In the genomic region with DNA sequence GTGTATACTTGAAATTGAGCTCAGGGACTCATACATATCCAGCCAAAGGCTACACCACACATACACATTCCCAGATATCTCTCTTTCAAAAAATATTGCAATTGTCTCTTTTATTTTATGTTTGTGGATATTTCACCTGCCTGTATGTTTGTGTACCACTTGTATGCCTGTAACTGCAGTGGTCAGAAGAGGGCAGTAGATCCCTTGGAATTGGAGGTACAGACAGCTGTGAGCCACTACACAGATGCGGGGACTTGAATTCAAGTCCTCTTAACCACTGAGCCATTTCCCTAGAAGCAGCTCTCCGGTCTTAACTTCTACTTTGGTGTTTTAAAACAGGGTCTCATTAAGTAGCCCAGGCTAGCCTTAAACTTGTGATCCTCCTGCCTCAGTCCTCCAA, we compare ENCODE assay signal across 25 mouse cellular contexts. TPM values are rescaled to one million over a fixed set of nuclear protein-coding genes. Genes with fewer than 3 reads are reported as not detected.
DNase-seq lines count a peak whose midpoint lies in the region; ATAC-seq and TF ChIP-seq lines count a peak whose summit lies in the region.
"Had no signal": no experiment of that assay in that cellular context is flagged by ENCODE, and none has a peak within 500 bp of the region (broad histone marks: within the 10 kb centered on the region; RNA-seq: fewer than 3 reads in every experiment).

No protein-coding gene starts in this region.

- peak; percentile 58 for DNase-seq in CD4-positive, CD25-positive, alpha-beta regulatory T cell, adult 2 months (ENCODE audit: low read depth, low spot score)
- DNase-seq in left cerebral cortex, adult 2 months (ENCODE audit: extremely low spot score in 1 of 2, low spot score in 2 of 2) = no peak
- no peak for DNase-seq in left cerebral cortex, adult 18-20 months (ENCODE audit: low spot score in 2 of 2)
- no peak for DNase-seq in liver, postnatal 0 days
- DNase-seq in embryo, embryonic 10 days (ENCODE audit: low spot score) = no peak
- DNase-seq: cerebellum, postnatal 14 days; gastrocnemius, postnatal 10 days; heart, adult 18-20 months; heart, postnatal 4 days; kidney, postnatal 10 days; lung, adult 18-20 months; retina, postnatal 1 day; right cerebral cortex, postnatal 4 days; thymus, postnatal 14 days had no signal

- H3K27me3 ChIP-seq in liver, postnatal 0 days (ENCODE audit: insufficient read depth, low read length) = no peaks in the 10 kb centered on the region
- H3K27me3 ChIP-seq: forebrain, embryonic 12.5 days; heart, embryonic 15.5 days; hindbrain, embryonic 15.5 days; intestine, embryonic 15.5 days had no signal

- no peak overlapping the region for H3K4me3 ChIP-seq in left cerebral cortex, adult 2 months
- H3K4me3 ChIP-seq in liver, postnatal 0 days (ENCODE audit: low read depth, low read length) = no peak overlapping the region
- H3K4me3 ChIP-seq: forebrain, embryonic 12.5 days; heart, embryonic 15.5 days; hindbrain, embryonic 15.5 days; intestine, embryonic 15.5 days; limb, embryonic 10.5 days had no signal

- H3K36me3 ChIP-seq in liver, postnatal 0 days (replicated peaks; ENCODE audit: insufficient read depth, low read length) = no peaks in the 10 kb centered on the region
- H3K36me3 ChIP-seq: forebrain, embryonic 12.5 days; heart, embryonic 15.5 days; hindbrain, embryonic 15.5 days; intestine, embryonic 15.5 days; limb, embryonic 10.5 days had no signal

- H3K4me2 ChIP-seq in liver, postnatal 0 days (ENCODE audit: low read depth, low read length) = no peak overlapping the region
- H3K4me2 ChIP-seq: forebrain, embryonic 12.5 days; heart, embryonic 15.5 days; hindbrain, embryonic 15.5 days; intestine, embryonic 15.5 days; midbrain, embryonic 11.5 days had no signal

- no peak for ATAC-seq in CD4-positive, CD25-positive, alpha-beta regulatory T cell, adult 4 months
- 0 out of 2 replicates have a peak, but pooled peaks have one; percentile 54 for ATAC-seq in common myeloid progenitor, adult 5-6 weeks (replicated peaks; ENCODE audit: low read depth, poor library complexity, severe bottlenecking)
- ATAC-seq in liver, postnatal 0 days = peak; percentile 61
- no peak for ATAC-seq in cerebellum, adult (ENCODE audit: insufficient number of reproducible peaks, low FRiP score, low TSS enrichment)
- ATAC-seq: intestine, embryonic 15.5 days had no signal

- no peak overlapping the region for H3K9ac ChIP-seq in liver, postnatal 0 days (replicated peaks)
- H3K9ac ChIP-seq: forebrain, embryonic 12.5 days; heart, embryonic 15.5 days; hindbrain, embryonic 15.5 days; intestine, embryonic 15.5 days had no signal

- 83% methylated on average over 2 of the region's 2 CpGs for WGBS in liver, postnatal 0 days (ENCODE audit: insufficient replicate concordance)

- H3K4me1 ChIP-seq in liver, postnatal 0 days (ENCODE audit: insufficient read depth) = no peaks in the 10 kb centered on the region
- H3K4me1 ChIP-seq: heart, embryonic 15.5 days; hindbrain, embryonic 15.5 days; intestine, embryonic 15.5 days; limb, embryonic 10.5 days had no signal

- intact Hi-C loops in left cerebral cortex, adult 2 months (cut with DNase I) = no loop called here

- H3K9me3 ChIP-seq in liver, postnatal 0 days (ENCODE audit: low read length) = no peaks in the 10 kb centered on the region
- H3K9me3 ChIP-seq: forebrain, embryonic 12.5 days; heart, embryonic 15.5 days; hindbrain, embryonic 15.5 days; intestine, embryonic 15.5 days; limb, embryonic 10.5 days had no signal

- no peak overlapping the region for H3K27ac ChIP-seq in left cerebral cortex, adult 2 months
- no peak overlapping the region for H3K27ac ChIP-seq in liver, postnatal 0 days (ENCODE audit: low read depth)
- H3K27ac ChIP-seq: forebrain, embryonic 12.5 days; heart, embryonic 15.5 days; hindbrain, embryonic 15.5 days; intestine, embryonic 15.5 days; limb, embryonic 10.5 days; macrophage had no signal

- peak; percentile 11 for TF ChIP-seq CTCF in left cerebral cortex, adult 2 months (IDR thresholded peaks at IDR 0.05)
- peak; percentile 69 for TF ChIP-seq CTCF in liver, postnatal 0 days (IDR thresholded peaks at IDR 0.05; ENCODE audit: low read depth)

- no peak for TF ChIP-seq EP300 in liver, postnatal 0 days (IDR thresholded peaks at IDR 0.05; ENCODE audit: low read depth)

RNA-seq across cellular contexts. Expression of gene Ccl17, which starts 15.5 kb away (rescaled TPM):
- polyA plus RNA-seq in CD4-positive, CD25-positive, alpha-beta regulatory T cell, adult 4 months (2017; shearing (Covaris generic)) = not detected
- 1 to 10 TPM; 4.6 to 7.9 TPM for total RNA-seq in left cerebral cortex, adult 2 months (2021)
- 1 to 10 TPM; 8.3 to 9.2 TPM for total RNA-seq in left cerebral cortex, adult 18-20 months (2021)
- 1.1 and 4.9 TPM in 2 replicates for total RNA-seq in common myeloid progenitor, adult 5-6 weeks (2017)
- polyA plus RNA-seq in liver, postnatal 0 days (2015; fragmentation: Nextera tagmentation; extraction: Ambion mirVana) = 0.31 TPM in 1 of 2 replicates, not detected in the other
- total RNA-seq: gastrocnemius, postnatal 10 days had no signal
- polyA plus RNA-seq: intestine, embryonic 15.5 days; limb, embryonic 10.5 days; macrophage; midbrain, embryonic 11.5 days; neural tube, embryonic 11.5 days had no signal

RNA-seq across cellular contexts. Expression of gene Cx3cl1, which starts 23.0 kb away (rescaled TPM):
- polyA plus RNA-seq in CD4-positive, CD25-positive, alpha-beta regulatory T cell, adult 4 months (2017; shearing (Covaris generic)) = not detected
- total RNA-seq in left cerebral cortex, adult 2 months (2021) = 100 to 1,000 TPM; 658 to 661 TPM
- 100 to 1,000 TPM; 569 to 570 TPM for total RNA-seq in left cerebral cortex, adult 18-20 months (2021)
- total RNA-seq in common myeloid progenitor, adult 5-6 weeks (2017) = not detected in 2 replicates
- 0.47 and 0.79 TPM in 2 replicates for polyA plus RNA-seq in liver, postnatal 0 days (2015; fragmentation: Nextera tagmentation; extraction: Ambion mirVana)

RNA-seq across cellular contexts. Expression of gene Coq9, which starts 43.3 kb away (rescaled TPM):
- 10 to 100 TPM; 45.6 to 67.5 TPM for polyA plus RNA-seq in CD4-positive, CD25-positive, alpha-beta regulatory T cell, adult 4 months (2017; shearing (Covaris generic))
- total RNA-seq in left cerebral cortex, adult 2 months (2021) = 10 to 100 TPM; 84.5 to 89.1 TPM
- total RNA-seq in left cerebral cortex, adult 18-20 months (2021) = 10 to 100 TPM; 76.6 to 90.5 TPM
- 16.8 and 30.8 TPM in 2 replicates for total RNA-seq in common myeloid progenitor, adult 5-6 weeks (2017)
- polyA plus RNA-seq in liver, postnatal 0 days (2015; fragmentation: Nextera tagmentation; extraction: Ambion mirVana) = 65.6 and 66.1 TPM in 2 replicates

RNA-seq across cellular contexts. Expression of gene Ciapin1, which starts 43.4 kb away (rescaled TPM):
- 100 to 1,000 TPM in 1 of 2 experiments, 10 to 100 TPM in 1; 79.2 to 108 TPM for polyA plus RNA-seq in CD4-positive, CD25-positive, alpha-beta regulatory T cell, adult 4 months (2017; shearing (Covaris generic))
- total RNA-seq in left cerebral cortex, adult 2 months (2021) = 10 to 100 TPM; 71.4 to 76.8 TPM
- 10 to 100 TPM; 72.3 to 75.6 TPM for total RNA-seq in left cerebral cortex, adult 18-20 months (2021)
- 32.4 and 34.1 TPM in 2 replicates for total RNA-seq in common myeloid progenitor, adult 5-6 weeks (2017)
- polyA plus RNA-seq in liver, postnatal 0 days (2015; fragmentation: Nextera tagmentation; extraction: Ambion mirVana) = 36.5 and 39.4 TPM in 2 replicates

RNA-seq across cellular contexts. Expression of gene Ccl22, which starts 49.4 kb away (rescaled TPM):
- polyA plus RNA-seq in CD4-positive, CD25-positive, alpha-beta regulatory T cell, adult 4 months (2017; shearing (Covaris generic)) = not detected
- under 1 TPM in 1 of 2 experiments, not detected in 1; 0.14 TPM for total RNA-seq in left cerebral cortex, adult 2 months (2021)
- total RNA-seq in left cerebral cortex, adult 18-20 months (2021) = not detected
- not detected in 2 replicates for total RNA-seq in common myeloid progenitor, adult 5-6 weeks (2017)
- 0.07 and 0.28 TPM in 2 replicates for polyA plus RNA-seq in liver, postnatal 0 days (2015; fragmentation: Nextera tagmentation; extraction: Ambion mirVana)
- total RNA-seq: gastrocnemius, postnatal 10 days; heart, postnatal 4 days had no signal
- polyA plus RNA-seq: forebrain, embryonic 12.5 days; heart, embryonic 15.5 days; hindbrain, embryonic 15.5 days; intestine, embryonic 15.5 days; limb, embryonic 10.5 days; midbrain, embryonic 11.5 days; neural tube, embryonic 11.5 days had no signal

Comparison
In these comparisons a context has a peak if more than half of its experiments do, and no peak if none do; other contexts are left out.
1. ATAC-seq: peak in common myeloid progenitor, adult 5-6 weeks (single experiment) and liver, postnatal 0 days (single experiment); none in CD4-positive, CD25-positive, alpha-beta regulatory T cell, adult 4 months (single experiment) and cerebellum, adult (single experiment).
2. RNA of gene Cx3cl1, which starts 23.0 kb away (total RNA-seq): 658 to 661 TPM in left cerebral cortex, adult 2 months and 569 to 570 TPM in left cerebral cortex, adult 18-20 months; not detected in common myeloid progenitor, adult 5-6 weeks; every median in the first group is over 100 times any median in the second.